Mouse (Mus musculus) cortical plate, adult 2 months (tissue): ENCODE results near the gene Rtca. TPM values are rescaled to one million over a fixed set of nuclear protein-coding genes. Genes with fewer than 3 reads are reported as not detected.

ENCODE experiments used
- H3K27ac ChIP-seq: fragments of 200-500 bp; 2 replicates; pipeline ENCODE4 v1.5.1; 2012; ENCODE audit warnings: low read length, control low read depth, inconsistent platforms; ENCODE audit not compliant: insufficient read depth
- H3K4me1 ChIP-seq: fragments of 200-500 bp; 2 replicates; pipeline ENCODE4 v1.6.1; 2011; ENCODE audit warnings: low read length; ENCODE audit not compliant: control insufficient read depth, insufficient read depth
- H3K4me3 ChIP-seq: fragments of 200-500 bp; 2 replicates; pipeline ENCODE4 v1.5.1; 2011; ENCODE audit warnings: mild to moderate bottlenecking, low read length, control low read depth; ENCODE audit not compliant: insufficient read depth
- CTCF ChIP-seq: fragments of 200-500 bp; IDR thresholded peaks from 2 replicates; pipeline ENCODE4 v1.5.1; 2011; ENCODE audit warnings: mild to moderate bottlenecking, control low read depth, low read length; ENCODE audit not compliant: insufficient read depth; ENCODE audit errors: extremely low read depth
- POLR2A ChIP-seq: fragments of 200-500 bp; IDR thresholded peaks from 2 replicates; pipeline ENCODE4 v1.6.1; 2011; ENCODE audit warnings: mild to moderate bottlenecking, low read length, control low read depth; ENCODE audit not compliant: insufficient read depth; ENCODE audit errors: extremely low read depth
- polyA plus RNA-seq: library from polyadenylated mRNA; depleted of rRNA; stranded (reverse); fragments of >200 nt; gene quantifications from 2 replicates; pipeline ENCODE4 v1.2.3, GENCODE M21; 2012; rRNA removed

Rtca gene
- polyA plus RNA-seq, 1 experiment = 89.2 TPM

- Histone ChIP-seq H3K4me3 (no peak overlapping the region), H3K27ac (no peak overlapping the region), H3K4me1 (no peaks in the 10 kb centered on the region)
- TF ChIP-seq POLR2A (no peak), CTCF (no peak)
Observed at GRCm38 (mm10) chr3:116442788-116443187, 65.2 kb downstream of the Rtca start.

- no peak overlapping the region for H3K4me3 ChIP-seq
- no peak overlapping the region for H3K27ac ChIP-seq
- TF ChIP-seq CTCF = no peak
- TF ChIP-seq POLR2A = no peak
- no peaks in the 10 kb centered on the region for H3K4me1 ChIP-seq
Observed at GRCm38 (mm10) chr3:116441518-116442205, 66.3 kb downstream of the Rtca start.

GRCm38 (mm10) chr3:116440066-116440997 lies 67.7 kb downstream of the Rtca start:
- TF ChIP-seq POLR2A (no peak), CTCF (no peak)
- Histone ChIP-seq H3K27ac (no peak overlapping the region), H3K4me1 (no peaks in the 10 kb centered on the region), H3K4me3 (no peak overlapping the region)

Other genes starting within 250 kb of the Rtca start
- 2.6 and 2.9 TPM in 2 replicates for gene Cdc14a, start 84.2 kb downstream of the Rtca start, polyA plus RNA-seq
- gene Dbt, start 4.9 kb upstream of the Rtca start, polyA plus RNA-seq = 19.2 and 19.3 TPM in 2 replicates
- 0.19 and 0.32 TPM in 2 replicates for gene Lrrc39, start 54.8 kb upstream of the Rtca start, polyA plus RNA-seq
- gene Sass6, start 86.8 kb upstream of the Rtca start, polyA plus RNA-seq = 4.7 and 5.3 TPM in 2 replicates
- 19.5 and 22.9 TPM in 2 replicates for gene Trmt13, start 106.4 kb upstream of the Rtca start, polyA plus RNA-seq
- 45.0 and 48.1 TPM in 2 replicates for gene Mfsd14a, start 154.5 kb upstream of the Rtca start, polyA plus RNA-seq
- gene Gm43191, start 173.1 kb upstream of the Rtca start, polyA plus RNA-seq = not detected in 2 replicates
- gene Slc35a3, start 204.6 kb upstream of the Rtca start, polyA plus RNA-seq = 11.9 and 12.2 TPM in 2 replicates